Mouse (Mus musculus) left cerebral cortex, postnatal 4 days (tissue): ENCODE data around the gene Ppp4r1. TPM values are rescaled to one million over a fixed set of nuclear protein-coding genes. Genes with fewer than 3 reads are reported as not detected.

Experiments used
- DNase-seq: peaks from one replicate; pipeline ENCODE4 v3.0.0-alpha.2; 2022
- intact Hi-C: fragments of 180-260 bp; cut with DNase I; formaldehyde crosslinking; loops from one replicate; pipeline ENCODE4 v1.15.1; 2025
- total RNA-seq, 2 experiments: library from RNA; stranded (reverse); gene quantifications; 2 replicates each; pipeline ENCODE4 v1.2.3; 2021

Gene Ppp4r1
- total RNA-seq, 2 experiments from 2014 or later, result 80.6 to 86.3 TPM

DNA sequence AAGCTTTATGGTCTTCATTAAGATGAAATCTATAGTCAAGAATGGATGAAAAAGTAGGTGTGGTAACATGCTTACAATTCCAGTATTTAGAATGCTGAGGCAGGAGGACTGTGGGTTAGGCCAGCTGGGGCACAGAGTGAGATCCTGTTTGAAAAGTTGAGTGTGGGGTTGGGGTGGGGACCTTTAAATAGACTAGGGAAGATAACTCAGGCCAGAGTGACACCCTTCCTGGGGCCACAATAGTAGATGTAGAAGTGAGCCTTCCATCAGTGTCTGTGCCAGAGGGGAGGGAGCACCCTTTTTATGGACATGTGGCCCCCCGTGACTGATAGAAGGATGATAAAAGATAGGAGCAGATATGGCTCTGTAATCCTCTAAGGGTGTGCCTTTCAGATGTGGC lies 17.0 kb downstream of the Ppp4r1 start:
- intact Hi-C loops, result no loop called here

GRCm38 (mm10) chr17:65800451-65800850 lies 18.1 kb downstream of the Ppp4r1 start:
- intact Hi-C loops, result no loop called here
- no peak for DNase-seq

More for the DNA sequence above, 17.0 kb downstream of the Ppp4r1 start:
- no peak for DNase-seq

DNA sequence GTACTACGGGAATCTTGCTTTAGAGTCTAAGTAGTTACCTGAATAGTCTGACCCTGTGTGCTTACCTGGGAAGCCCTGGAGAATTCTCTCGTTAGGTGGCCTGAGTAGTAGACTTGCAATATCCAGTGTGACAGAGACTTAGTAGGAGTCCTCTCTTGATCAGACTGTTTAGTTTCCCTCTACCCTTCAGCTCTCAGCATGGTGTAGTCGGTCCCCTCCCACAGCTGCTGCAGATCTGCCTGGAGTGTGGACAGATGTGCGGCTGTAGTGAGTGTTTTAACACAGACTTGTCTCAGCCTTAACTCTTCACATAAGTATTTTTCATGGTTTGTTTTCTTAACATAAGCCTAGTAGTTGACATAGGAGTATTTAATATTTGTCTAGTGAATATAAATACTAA lies 19.7 kb downstream of the Ppp4r1 start:
- no peak for DNase-seq

GRCm38 (mm10) chr17:65805966-65806365 lies 23.6 kb downstream of the Ppp4r1 start:
- intact Hi-C loops, result no loop called here
- no peak for DNase-seq

More for the DNA sequence above, 19.7 kb downstream of the Ppp4r1 start:
- intact Hi-C loops, result no loop called here

- no peak for DNase-seq
- intact Hi-C loops, result no loop called here
Observed at GRCm38 (mm10) chr17:65806416-65806815, 24.0 kb downstream of the Ppp4r1 start.

DNA sequence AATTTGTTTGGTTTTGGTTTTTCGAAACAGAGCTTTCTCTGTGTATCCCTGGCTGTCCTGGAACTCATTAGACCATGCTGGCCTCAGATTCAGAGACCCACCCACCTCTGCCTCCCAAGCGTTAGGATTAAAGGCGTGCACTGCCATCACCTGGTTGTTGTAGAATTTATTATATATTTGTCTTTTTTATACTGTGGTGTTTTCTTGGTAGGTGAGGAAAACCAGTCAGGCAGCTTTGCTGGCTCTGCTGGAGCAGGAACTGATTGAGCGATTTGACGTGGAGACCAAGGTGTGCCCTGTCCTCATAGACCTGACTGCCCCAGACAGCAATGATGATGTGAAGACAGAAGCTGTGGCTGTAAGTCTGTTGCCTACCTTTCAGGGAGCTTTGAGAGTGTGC lies 28.7 kb downstream of the Ppp4r1 start:
- intact Hi-C loops, result no loop called here

DNA sequence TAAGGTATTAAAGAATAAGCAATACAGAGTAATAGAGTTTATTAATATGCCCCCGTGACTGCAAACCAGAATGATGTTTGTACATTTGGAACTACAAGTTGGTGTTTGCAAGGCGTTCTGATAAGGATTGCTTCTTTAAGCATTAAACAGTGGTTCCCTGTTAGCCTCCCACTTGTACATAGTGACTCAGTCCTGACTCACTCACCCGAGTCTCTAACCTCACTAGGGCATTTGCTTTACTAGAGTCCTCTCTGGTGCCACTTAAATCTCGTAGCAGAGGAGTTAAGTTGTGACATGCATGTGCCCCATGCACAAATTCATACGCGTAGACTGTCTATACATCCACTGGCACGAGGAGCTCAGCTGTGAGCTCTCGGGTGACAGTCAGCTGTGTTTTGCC lies 31.4 kb downstream of the Ppp4r1 start:
- intact Hi-C loops, result no loop called here
- no peak for DNase-seq

More for the DNA sequence above, 28.7 kb downstream of the Ppp4r1 start:
- DNase-seq, result no peak

- intact Hi-C loops, result no loop called here
- DNase-seq, result no peak
Observed at GRCm38 (mm10) chr17:65820197-65820596, 37.8 kb downstream of the Ppp4r1 start.

GRCm38 (mm10) chr17:65822423-65822822 lies 40.0 kb downstream of the Ppp4r1 start:
- no peak for DNase-seq
- intact Hi-C loops, result no loop called here

DNA sequence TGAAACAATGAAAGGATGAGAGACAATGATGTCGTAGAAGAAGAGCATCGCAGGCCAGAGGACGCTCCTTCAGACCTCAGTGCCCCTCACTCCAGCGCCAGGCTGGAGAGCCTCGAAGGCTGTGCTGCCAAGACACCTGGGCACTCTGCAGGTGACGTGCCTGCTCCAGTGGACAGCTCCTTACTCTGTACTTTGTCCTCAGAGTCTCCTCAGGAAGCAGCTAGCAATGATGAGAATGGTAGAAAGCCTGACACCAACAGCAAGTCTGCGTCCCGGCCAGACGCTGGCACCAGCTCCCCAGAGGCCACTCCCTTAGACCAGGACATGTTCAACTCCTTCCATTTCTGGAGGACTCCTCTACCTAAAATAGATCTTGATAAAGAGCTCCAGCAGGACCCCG lies 41.9 kb downstream of the Ppp4r1 start:
- no peak for DNase-seq
- intact Hi-C loops, result loop anchor here (2.0 kb wide), 1 partner anchor 51 kb away; the partner anchor contains the start of gene Rab31

DNA sequence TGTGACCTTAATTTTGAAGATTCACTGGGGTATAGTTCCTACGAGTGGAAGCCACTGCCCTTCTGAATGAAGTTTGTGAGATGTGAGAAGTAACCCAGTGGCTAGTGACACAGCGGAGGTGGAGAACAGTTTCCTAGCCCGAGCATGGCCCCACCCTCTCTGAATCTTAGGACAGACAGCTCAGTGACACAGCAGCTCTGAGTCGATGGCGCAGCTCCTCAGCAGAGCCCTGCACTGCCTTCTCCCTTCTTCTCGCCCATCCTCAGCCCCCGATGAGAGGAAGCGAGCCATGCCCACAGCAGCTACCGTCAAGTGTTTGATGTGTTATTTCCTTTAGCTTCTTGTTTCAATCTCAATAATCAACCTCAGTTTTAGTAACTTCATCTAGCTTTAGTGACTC lies 43.9 kb downstream of the Ppp4r1 start:
- intact Hi-C loops, result no loop called here
- no peak for DNase-seq

GRCm38 (mm10) chr17:65827119-65827840 lies 44.9 kb downstream of the Ppp4r1 start:
- DNase-seq, result no peak
- intact Hi-C loops, result no loop called here

GRCm38 (mm10) chr17:65827904-65828303 lies 45.5 kb downstream of the Ppp4r1 start:
- intact Hi-C loops, result no loop called here

DNA sequence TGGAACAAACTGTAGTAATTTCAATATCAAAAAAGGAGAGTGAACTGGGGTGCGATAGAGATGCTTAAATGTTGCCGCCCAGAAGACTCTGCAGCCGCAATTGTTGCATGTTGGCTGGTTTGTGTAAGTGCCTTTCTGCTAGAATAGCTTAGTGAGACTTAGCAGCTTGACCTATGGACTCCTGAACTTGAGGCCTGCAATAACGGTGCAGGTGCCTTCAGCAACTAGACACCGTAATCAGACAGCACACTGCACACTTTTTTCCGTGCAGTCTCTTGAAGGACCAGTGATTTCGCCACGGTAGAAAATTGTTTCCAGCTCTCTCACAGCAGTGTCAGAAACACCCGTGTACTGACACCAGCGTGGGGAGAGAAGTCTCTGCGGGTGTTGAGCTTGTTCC lies 46.6 kb downstream of the Ppp4r1 start:
- no peak for DNase-seq
- intact Hi-C loops, result no loop called here

More at GRCm38 (mm10) chr17:65827904-65828303, 45.5 kb downstream of the Ppp4r1 start:
- no peak for DNase-seq

- intact Hi-C loops, result no loop called here
- DNase-seq, result no peak
Observed at GRCm38 (mm10) chr17:65830216-65830863, 48.0 kb downstream of the Ppp4r1 start.

DNA sequence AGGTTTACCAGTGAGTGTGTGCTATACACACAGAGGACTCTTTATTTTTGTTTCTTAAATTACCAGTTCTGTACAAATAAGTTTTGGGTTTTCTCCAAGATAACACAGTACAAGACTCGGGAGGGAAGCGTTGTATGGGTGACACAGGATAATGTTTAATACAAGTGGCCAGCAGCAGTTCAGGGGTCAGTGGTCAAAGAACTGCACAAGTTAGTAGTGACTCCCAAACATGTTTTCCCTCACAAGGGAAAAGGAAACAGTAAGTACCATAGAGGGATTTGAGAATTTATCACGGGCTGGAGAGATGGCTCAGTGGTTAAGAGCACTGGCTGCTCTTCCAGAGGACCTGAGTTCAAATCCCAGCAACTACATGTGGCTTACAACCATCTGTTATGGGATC lies 51.5 kb downstream of the Ppp4r1 start:
- DNase-seq, result no peak
- intact Hi-C loops, result no loop called here

GRCm38 (mm10) chr17:65836746-65837145 lies 54.4 kb downstream of the Ppp4r1 start:
- intact Hi-C loops, result no loop called here
- no peak for DNase-seq

- intact Hi-C loops, result no loop called here
- no peak for DNase-seq
Observed at GRCm38 (mm10) chr17:65839541-65840256, 57.3 kb downstream of the Ppp4r1 start.

GRCm38 (mm10) chr17:65842669-65843381 lies 60.5 kb downstream of the Ppp4r1 start:
- intact Hi-C loops, result no loop called here
- no peak for DNase-seq

GRCm38 (mm10) chr17:65845423-65845822 lies 63.0 kb downstream of the Ppp4r1 start:
- intact Hi-C loops, result no loop called here

More at GRCm38 (mm10) chr17:65845423-65845822, 63.0 kb downstream of the Ppp4r1 start:
- no peak for DNase-seq
